Mouse (Mus musculus): ENCODE results near the gene Pnmal1.

GRCm38 (mm10) chr7:16909909-16910308 lies 49.6 kb upstream of the Pnmal1 start:
- TF ChIP-seq CTCF (IDR thresholded peaks at IDR 0.05; ENCODE audit: extremely low read depth, insufficient read length, insufficient replicate concordance, low read depth, low read length) (no peak), POLR2A (IDR thresholded peaks at IDR 0.05; ENCODE audit: low read depth, low read length) (no peak)

Data from small intestine, adult 2 months (tissue).